Mouse (Mus musculus): ENCODE data around the gene Lta.
A peak's percentile ranks its signal among the peaks of the same experiment; 100 is the strongest.
"Not testable (repeated sequence)": the region's sequence is repeated elsewhere in the genome, so short reads cannot be mapped to it uniquely, and the experiment has no call there.

Gene Lta

DNA sequence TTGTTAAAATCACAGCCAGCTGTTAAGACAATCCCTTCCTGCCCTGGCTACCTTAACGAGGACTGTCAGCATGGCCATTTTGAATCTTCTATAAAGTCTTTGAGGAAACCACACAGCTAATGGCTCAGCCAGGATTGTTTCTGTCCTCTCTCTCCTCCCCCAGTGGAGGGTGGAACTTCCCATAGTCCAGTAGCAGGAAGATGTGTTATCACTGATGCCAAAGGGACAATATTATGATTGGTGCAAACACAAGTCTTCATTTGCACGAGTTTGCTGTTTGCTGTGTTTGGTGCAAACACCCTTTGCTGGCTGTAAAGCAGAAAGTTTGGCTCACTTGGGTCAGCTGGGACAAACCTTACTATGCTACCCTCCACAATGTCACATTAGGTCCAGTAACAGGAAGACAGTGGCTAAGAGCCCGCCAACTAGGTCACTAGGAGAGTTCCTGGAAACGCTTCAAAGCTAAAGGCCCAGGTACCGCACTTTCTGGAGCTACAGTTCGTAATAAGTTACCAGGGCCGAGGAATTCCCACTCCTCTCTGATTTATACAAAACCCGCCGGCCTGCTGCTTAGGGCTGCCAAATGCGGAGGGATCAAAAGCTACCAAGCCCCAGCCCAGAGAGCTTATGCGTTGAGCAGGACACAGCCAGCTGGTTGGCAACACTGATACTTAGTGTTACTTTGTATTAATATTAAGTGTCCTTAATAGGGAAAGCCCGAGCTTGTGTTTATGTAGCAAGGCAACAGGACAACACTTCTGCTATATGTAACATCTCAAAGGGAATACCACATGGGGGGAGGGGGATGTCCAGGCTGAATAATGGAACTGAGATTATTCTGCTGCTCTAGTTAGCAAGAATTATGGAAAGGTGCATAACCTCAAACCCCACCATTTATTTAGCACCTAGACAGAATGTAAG, 35.5 kb upstream of the Lta start:
- no peak for DNase-seq (ENCODE audit: low spot score in 2 of 2)

DNA sequence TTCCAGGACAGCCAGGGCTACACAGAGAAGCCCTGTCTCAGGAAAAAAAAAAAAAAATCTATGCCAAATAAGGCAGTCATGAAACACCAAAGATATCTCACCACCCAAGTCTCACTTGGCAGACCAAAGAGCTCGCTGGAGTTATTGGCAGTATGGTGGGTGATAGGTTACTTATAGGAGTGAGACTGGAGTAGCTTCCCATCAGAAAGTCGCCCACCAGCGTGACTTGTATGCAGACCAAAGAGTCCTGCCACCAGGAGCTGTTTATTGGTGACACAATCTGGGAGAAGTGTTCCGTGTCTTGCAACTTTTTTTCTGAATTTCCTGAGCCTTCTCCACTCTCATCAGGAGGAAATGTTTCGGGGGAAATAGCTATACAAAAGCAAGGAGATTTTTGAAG, 34.5 kb upstream of the Lta start:
- DNase-seq (ENCODE audit: low spot score in 2 of 2) = no peak

DNA sequence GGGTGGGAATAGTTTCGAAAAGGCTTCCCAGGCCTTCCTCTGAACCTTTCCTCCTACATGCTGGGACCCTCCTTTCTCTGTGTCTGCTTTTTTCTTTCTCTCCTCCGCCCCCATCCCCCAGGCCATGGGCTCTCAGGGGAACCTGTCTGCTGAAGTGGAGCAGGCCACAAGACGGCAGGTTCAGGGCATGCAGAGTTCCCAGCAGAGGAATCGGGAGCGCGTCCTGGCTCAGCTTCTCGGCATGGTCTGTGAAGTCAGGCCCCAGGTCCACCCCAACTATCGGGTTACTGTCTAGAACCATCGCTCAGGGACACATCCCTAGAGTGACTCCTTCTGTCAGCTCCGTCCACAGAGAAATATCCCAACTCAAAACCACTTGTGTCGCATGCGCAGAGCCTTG, 32.4 kb upstream of the Lta start:
- DNase-seq (ENCODE audit: low spot score in 2 of 2) = no peak

DNA sequence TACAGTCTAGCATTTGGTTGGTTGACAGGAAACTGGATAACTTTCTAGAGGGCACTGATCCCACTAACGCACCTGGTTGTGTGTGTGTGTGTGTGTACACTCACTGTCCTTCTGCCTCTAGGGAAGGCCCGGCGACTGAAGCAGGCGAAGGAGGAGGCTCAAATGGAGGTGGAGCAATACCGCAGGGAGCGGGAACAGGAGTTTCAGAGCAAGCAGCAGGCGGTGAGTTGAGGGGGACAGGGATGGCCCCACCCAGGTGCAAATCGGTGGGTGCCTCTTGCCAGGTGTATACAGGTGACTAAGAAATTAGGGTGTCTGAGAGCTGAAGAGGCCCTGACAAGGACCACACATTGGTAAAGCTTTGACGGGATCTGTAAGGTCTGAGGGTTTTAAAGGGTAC, 31.8 kb upstream of the Lta start:
- DNase-seq (ENCODE audit: low spot score in 2 of 2) = no peak

DNA sequence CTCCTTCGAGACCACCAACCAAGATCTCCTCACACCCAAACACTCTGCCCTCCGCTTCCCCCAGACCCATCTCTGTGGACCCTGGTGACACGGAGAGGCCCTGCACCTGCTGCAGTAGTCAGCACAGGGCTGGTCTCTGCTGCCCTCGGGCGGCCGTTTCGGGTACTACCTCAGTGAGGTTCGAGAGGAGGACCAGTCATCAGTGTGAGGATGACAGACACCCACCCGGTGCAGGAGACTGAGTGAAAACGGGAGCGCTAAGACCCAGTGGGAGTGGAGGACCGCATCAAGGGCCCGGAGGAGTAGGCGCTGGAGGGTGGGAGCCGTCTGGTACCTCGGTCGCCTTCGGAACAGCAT, 31.2 kb upstream of the Lta start:
- peak; percentile 97 to 98 for DNase-seq (ENCODE audit: low spot score in 2 of 2)

DNA sequence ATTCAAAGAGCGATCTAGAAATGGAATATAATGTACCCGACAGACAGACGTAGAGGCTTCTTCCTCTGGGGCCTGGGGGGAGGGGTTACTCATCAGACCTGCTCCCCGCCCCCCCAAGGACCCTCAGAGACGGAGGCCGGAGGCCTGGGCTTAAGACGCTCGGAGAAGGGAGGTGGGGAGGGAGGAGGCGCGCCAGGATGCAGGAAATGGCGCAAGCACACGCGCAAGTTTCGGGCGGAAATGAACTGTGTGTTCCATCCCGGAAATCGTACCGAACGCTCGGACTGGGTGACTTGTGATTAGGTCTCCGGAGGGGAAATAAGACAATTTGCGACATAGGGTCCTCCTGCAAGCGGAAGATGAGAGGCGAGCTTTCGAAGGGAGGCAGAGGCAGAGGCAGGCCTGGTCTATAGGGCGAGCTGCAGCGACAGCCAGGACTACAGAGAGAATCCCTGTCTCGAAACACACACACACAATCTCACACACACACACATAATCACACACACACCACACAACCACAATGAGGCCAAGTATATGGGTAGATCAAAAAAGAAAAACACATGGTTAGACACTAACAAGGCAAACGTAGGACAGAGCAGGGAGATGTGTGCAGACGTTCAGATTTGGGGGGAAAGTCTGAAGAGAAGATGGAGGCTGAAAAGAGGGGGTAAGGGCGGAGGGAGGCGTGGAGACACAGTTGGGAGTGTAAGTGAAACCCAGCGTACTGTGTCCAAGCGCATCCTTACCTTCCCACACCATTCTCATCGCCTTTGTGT, 30.7 kb upstream of the Lta start, which contains the start of gene Nfkbil1:
TSS of gene Nfkbil1 (minus strand) at position 179 of the 776 bp plus-strand sequence.
- peak; percentile 79 to 91 for DNase-seq (ENCODE audit: low spot score in 2 of 2)

DNA sequence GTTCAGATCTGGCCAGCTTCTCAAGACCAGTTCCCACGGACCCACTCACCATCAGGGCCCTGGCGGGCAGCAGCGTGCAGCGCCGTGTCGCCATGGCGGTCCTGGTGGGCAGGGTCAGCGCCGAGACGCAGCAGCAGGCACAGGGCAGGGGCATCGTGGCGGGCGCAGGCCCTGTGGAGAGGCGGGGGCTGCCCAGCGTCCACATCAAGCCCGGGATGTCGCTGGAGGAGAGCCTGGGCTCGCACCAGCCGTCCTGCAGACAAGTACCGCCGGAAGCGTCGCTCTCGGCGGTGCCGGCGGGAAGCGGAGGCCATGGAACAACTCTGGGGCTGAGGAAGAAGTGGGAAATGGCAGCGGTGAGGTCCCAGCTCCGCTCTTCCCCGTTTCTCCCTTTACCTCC, 29.8 kb upstream of the Lta start:
- DNase-seq (ENCODE audit: low spot score in 2 of 2) = peak; percentile 40 to 46

DNA sequence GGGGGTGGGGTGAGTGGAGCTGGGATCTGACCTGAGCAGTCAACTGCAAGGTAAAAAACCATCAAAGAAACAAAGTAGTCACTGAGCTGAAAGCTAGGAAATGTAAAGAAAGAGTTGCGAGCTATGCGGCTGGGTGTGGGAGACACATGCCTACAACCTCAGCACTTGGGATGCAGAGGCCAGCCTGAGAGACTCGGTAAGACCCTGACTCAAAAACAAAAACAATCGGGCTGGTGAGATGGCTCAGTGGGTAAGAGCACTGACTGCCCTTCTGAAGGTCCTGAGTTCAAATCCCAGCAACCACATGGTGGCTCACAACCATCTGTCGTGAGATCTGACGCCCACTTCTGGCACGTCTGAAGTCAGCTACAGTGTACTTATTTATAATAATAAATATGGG, 28.9 kb upstream of the Lta start:
- not testable (repeated sequence) for DNase-seq (ENCODE audit: low spot score in 2 of 2)

DNA sequence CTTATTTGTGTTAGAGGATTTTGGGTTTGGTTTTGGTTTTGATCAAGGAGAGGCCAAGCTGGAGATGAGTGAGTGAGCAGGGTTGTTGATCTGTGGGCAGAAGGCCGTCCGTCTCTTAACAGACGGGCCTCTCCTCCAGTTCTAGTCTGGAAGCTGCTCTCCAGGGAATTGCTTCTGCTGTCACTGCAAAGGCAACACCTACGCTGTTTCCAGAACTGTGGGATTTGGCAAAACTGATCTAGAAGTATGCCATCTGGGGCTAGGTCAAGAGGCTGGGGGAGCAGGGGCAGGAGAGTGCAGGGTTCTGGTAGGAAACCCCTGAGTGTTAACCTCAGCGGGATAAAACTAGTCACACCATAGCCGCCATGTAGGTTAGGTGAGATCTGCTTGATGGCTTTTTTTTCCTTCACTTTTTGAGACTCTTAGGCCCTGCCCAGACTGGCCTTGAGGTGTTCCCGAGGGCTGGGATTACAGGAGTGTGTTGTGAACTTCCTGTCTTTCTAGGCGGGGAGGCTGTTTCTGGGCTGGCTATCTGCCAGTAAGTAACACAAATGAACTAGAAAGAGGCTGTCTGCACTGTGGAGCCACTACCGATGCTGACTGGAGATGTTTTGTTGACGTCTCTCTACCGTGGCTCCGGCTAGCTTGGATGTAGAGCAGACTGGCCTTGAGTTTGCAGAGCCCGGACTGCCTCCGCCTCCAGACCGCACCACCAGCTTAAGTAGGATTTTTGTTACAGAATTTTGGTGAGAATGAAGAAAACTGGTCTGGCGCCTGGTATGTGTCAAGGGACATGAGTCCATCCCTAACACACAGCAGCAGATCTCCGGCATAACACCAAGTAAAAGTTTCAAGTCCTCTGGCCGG, 28.2 kb upstream of the Lta start, which contains the start of gene Atp6v1g2:
TSS of gene Atp6v1g2 (plus strand) at position 547 of the 867 bp plus-strand sequence.
- no peak for DNase-seq (ENCODE audit: low spot score in 2 of 2)

DNA sequence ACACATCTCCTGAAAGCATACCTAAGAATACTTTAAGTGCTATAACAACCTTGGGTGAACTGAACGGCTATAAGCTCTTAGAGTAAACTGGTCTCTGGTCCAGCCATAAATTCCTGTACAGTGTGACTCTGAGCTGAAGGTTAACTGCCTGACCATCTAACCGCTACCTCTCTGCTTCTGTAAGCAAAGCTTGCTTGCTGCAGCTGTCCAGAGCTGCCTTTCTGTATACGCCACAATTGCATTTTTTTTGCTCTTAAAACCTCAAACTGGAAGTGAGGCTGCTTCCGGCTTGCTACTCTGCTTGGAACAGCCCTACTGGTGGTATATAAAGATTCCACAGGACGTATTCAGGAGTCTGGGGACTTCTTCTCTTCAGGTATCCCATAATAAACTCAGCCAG, 27.5 kb upstream of the Lta start:
- DNase-seq (ENCODE audit: low spot score in 2 of 2) = no peak

DNA sequence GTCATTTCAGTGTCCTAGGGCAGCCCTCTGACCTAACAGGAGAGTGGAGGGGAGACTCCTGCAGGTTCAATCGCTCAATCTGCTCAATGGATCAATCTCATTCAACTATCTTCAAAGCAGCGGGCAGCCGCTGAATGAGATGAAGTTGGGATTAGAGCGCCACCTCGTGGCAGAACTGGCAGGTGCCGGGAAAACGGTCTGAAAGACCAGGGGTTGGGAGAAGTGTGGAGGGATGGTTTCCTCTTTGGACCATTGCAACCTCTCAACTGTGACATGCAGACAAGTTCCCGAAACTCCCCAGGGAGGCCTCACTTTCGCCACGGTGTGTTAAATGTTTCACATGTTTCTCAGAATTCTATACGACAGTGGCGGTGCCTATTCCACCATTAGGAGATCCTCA, 26.9 kb upstream of the Lta start:
- peak; percentile 75 to 83 for DNase-seq (ENCODE audit: low spot score in 2 of 2)

DNA sequence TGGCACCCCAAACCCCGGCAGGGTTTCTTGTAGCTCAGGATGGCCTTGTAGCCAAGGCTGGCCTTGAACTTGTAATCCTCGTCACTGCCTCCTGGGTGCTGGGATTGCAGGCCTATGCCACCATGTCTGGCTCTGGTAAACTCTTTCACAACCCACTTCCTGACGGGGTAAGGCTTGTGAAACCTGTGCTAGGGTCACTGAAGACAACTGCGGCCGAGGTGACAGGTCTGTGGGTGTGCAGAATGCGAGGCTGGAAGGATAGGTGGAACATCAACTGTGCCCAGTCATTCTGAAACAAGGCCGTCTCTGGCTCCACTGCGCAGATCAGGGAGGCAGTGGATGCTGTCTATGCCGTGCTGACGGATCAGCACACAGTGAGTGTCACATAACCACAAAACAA, 25.9 kb upstream of the Lta start:
- no peak for DNase-seq (ENCODE audit: low spot score in 2 of 2)

DNA sequence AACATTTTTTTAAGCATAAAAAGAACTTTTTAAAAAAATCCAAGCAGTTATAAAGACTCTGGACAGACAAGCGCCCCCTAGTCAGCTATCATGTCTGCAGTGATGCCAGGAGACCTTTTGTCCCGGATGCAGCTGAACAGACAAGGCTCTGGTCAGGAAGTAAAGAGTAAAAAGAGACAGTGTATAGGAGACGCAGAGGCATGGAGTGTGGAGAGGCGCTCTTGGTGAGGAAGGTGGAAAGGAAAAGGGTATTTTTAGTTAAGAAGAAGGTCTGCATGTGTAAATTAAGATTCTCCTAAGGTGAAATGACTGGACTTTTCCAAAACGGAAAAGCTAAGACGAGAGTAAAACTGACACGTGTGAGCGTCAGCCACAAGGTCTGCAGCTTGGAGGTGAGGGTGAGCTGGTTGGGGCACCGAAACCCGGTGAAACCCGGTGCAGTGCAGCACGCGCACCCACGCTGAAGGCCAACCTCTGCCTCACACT, 21.5 kb upstream of the Lta start:
- DNase-seq (ENCODE audit: low spot score in 2 of 2) = no peak

DNA sequence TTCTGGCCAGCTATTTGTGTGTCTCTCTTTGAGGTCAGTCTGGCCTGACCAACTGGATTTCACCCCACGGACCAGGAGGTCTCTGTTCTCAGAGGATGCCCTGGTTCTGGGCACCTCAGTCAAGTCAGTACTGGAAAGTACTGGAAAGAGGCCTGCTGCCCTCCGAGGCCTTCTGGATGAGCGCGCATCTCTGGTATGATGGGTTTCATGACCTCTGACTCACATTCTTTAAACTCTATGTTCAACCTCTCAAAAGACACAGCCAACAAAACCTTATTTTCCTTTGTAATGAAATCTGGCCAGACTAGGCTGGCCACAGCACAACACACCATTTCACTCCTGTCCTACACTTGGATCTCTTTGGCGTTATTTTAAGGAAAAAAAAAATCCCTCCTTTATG, 20.3 kb upstream of the Lta start:
- DNase-seq (ENCODE audit: low spot score in 2 of 2) = no peak

DNA sequence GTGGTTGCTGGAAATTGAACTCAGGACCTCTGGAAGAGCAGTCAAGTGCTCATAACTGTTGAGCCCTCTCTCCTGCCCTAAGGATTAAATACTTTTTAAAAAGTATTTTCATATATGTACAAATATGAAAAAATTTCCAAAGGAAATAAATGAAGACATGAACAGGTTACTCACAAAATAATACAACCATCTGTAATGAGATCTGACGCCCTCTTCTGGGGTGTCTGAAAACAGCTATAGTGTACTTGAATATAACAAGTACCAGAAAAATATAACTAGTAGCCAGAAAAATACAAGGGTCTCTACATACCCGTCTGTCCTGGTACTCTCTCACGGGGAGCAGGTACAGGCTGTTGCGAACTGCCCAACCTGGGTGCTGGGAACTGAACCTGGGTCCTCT, 19.5 kb upstream of the Lta start:
- DNase-seq (ENCODE audit: low spot score in 2 of 2) = no peak

DNA sequence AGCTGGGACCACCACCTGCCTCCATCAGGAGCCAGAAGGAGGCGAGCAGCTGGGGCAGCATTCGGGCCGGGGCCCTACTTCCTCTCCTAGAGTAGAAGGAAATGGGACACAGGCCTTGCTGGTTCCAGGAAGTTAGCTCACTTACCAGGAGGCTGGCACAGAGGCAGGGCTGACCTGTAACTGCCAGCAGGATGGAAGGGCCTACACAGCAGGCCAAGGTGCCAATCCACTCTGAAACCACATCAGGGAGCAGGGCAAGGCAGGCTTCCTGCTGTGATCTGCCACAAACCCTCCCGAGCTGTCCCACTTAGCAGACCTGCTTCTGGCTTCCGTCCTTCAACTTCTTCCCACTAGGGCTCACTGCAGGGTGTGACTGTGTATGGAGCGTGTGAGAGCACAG, 17.1 kb upstream of the Lta start:
- no peak for DNase-seq (ENCODE audit: low spot score in 2 of 2)

DNA sequence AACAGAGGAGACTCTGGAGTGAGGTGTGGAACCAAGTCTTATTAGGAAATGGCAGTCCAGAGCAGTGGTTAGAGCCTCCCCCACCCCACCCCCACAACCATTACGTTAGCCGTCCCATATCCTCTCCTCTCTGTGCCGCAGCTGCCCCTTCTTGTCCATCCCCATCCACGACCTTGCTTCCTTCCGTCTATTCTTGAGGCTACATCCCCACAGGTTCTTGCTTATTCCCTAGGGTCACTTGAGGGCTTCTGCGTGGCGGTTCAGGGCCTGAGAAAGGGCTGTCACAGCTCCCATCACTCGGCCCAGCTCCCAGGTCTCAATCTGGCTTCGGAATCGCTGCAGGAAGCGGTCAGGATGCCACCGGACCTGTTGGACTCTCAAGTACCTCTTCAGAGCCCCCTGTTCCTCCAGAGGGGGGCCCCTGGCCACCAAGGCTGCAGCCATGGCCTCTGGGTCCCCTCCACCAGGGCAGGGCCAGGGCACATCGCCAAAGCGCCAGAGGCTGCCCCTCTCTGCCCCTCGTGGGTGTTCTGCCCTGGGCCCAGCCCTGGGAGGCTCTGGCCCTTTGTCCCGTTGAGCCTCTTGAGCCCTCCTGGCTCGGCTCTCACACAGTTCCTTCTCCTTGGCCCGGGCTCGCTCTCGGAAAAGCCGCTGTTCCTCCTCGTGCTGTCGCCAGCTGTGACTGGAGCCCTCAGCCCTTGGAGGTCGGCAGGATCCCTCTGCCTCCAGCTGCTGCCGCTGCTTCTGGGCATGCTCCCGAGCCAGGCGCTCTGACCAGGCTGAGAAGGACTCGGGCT, 15.2 kb upstream of the Lta start, which contains the start of gene Gm16181:
TSS of gene Gm16181 (plus strand) at position 679 of the 797 bp plus-strand sequence.
- DNase-seq (ENCODE audit: low spot score in 2 of 2) = no peak

DNA sequence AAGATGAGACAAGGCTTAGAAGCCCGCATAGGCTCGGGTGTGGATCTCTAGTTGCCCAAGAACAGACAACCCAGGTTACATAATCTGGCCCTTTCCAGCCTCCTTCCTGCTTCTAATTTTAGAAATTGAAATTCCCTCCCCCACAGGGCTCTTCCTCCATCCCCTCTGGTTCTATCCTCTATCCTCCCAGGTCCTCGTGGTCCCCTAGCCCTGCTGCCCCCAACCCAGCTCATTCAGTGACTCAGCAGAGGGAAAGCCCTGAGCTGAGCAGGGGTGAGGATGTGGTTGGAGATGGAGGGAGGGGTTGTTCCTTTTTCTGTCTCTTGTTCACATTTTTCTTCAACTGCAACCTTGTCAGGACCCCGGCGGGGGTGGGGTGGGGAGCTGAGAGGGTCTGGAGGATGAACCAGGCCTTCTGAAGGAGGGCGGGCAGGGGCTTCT, 14.5 kb upstream of the Lta start:
- no peak for DNase-seq (ENCODE audit: low spot score in 2 of 2)

DNA sequence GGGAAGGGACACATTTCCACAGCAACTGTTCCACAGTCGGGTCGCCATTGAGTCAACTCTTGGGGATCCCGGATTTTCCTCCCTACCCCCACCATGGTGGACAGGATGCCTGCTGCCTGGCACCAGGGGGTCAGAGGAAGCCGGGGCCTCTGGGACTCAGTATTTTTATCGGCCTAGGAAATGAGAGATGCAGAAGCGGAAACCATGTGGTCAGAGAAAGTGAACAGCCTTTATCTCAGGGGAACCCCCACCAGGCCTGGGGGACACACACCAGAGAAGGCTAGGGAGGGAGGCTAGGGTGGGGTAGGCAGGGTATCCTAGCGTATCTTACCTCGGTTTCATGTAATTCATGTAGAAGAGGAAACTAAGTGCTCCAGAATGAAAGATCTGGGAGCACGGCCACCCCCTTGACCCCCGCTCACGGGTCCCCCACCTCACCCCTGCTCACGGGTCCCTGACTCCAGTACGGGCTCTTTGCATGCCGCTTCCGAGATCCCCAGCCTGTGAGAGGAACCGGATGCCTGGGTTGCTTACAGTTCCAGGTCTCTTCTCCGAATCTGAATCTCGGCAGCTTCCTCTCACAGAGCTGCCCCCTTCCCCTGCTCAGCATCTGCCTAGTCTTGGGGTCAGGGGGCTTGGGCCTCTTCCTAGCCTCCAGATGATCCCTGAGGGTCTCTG, 13.5 kb upstream of the Lta start:
- no peak for DNase-seq (ENCODE audit: low spot score in 2 of 2)

DNA sequence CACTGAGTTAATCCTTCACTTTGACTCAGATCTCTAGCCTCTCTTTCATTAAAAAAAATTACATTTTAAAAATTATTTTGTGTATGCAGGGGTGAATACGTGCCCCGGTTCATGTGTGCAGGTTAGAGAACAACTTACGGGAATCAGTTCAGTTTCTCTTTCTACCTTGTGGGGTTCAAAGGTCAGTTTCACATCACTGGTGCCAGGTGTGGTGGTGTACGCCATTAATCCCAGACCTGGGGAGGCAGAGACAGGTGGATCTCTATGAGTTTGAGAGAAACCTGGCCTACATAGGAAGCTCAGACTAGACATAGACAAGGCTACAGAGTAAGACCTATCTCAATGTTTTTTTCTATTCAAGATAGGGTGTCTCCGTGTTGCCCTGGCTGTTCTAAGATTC, 7.9 kb upstream of the Lta start:
- no peak for DNase-seq (ENCODE audit: low spot score in 2 of 2)

Data from urinary bladder, postnatal 36 days (tissue).